Mouse (Mus musculus) liver, embryonic 14.5 days (tissue): ENCODE data around the gene Ccl22.

Experiments
- CTCF ChIP-seq: IDR thresholded peaks from 2 replicates; pipeline ENCODE4 v1.5.1; 2016; ENCODE audit warnings: antibody characterized with exemption, low read depth, control low read depth
- EP300 ChIP-seq: IDR thresholded peaks from 2 replicates; pipeline ENCODE4 v1.6.1; 2016; ENCODE audit warnings: antibody characterized with exemption, low read depth

GRCm38 (mm10) chr8:94706732-94707395 lies 38.5 kb upstream of the Ccl22 start:
- no peak for TF ChIP-seq CTCF
- no peak for TF ChIP-seq EP300
